ENCODE assay signal across 29 mouse cellular contexts in the genomic region with DNA sequence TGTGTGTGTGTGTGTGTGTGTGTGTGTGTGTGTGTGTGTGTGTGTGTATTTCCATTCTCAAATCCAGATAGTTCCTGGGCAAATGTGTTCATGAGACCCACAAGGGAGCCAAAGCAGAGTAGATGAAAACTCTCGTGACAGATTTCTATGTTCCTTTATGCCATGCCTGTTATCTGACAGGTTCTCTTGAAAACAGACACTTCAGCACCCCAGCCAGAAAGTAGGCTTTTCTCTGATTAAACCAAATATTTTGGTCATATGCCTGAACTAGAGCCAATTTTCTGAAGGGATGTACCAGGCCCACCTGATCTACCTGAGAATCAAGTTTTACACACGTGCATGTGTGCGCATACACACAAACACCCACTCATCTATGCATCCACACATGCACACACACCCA.
"Had no signal": no experiment of that assay in that cellular context is flagged by ENCODE, and none has a peak within 500 bp of the region (broad histone marks: within the 10 kb centered on the region; RNA-seq: fewer than 3 reads in every experiment).

No protein-coding gene starts in this region.

- DNase-seq: heart, postnatal 10 days; heart, postnatal 14 days; heart, postnatal 4 days; kidney, adult 11 months; kidney, adult 18-20 months; kidney, adult 2 months; kidney, adult 8-10 months; kidney, adult 9 months; kidney, postnatal 10 days; kidney, postnatal 14 days; kidney, postnatal 25 days; kidney, postnatal 36 days; kidney, postnatal 4 days; layer of hippocampus, adult 9-11 months; layer of hippocampus, postnatal 36 days had no signal

- H3K27me3 ChIP-seq: heart, embryonic 12.5 days; heart, embryonic 13.5 days; heart, embryonic 15.5 days; hindbrain, embryonic 12.5 days; hindbrain, embryonic 15.5 days; intestine, embryonic 15.5 days; kidney, embryonic 15.5 days had no signal

- H3K4me1 ChIP-seq: heart, embryonic 12.5 days; heart, embryonic 13.5 days; heart, embryonic 15.5 days; hindbrain, embryonic 10.5 days; hindbrain, embryonic 12.5 days; hindbrain, embryonic 13.5 days; hindbrain, embryonic 15.5 days; intestine, embryonic 15.5 days; kidney, embryonic 15.5 days had no signal

- H3K27ac ChIP-seq: heart, embryonic 13.5 days; heart, embryonic 15.5 days; hindbrain, embryonic 10.5 days; hindbrain, embryonic 12.5 days; hindbrain, embryonic 13.5 days; hindbrain, embryonic 14.5 days; hindbrain, embryonic 15.5 days; hindbrain, postnatal 0 days; intestine, embryonic 15.5 days; kidney, embryonic 15.5 days; kidney, postnatal 0 days; layer of hippocampus, adult 2 months; left cerebral cortex, adult 2 months had no signal

- H3K4me3 ChIP-seq: heart, embryonic 12.5 days; heart, embryonic 13.5 days; heart, embryonic 15.5 days; hindbrain, embryonic 10.5 days; hindbrain, embryonic 12.5 days; hindbrain, embryonic 13.5 days; hindbrain, embryonic 15.5 days; intestine, embryonic 15.5 days; kidney, embryonic 15.5 days; layer of hippocampus, adult 2 months; left cerebral cortex, adult 2 months had no signal

- H3K9ac ChIP-seq: heart, embryonic 12.5 days; heart, embryonic 13.5 days; heart, embryonic 15.5 days; hindbrain, embryonic 12.5 days; hindbrain, embryonic 13.5 days; hindbrain, embryonic 14.5 days; hindbrain, embryonic 15.5 days; intestine, embryonic 15.5 days; kidney, embryonic 15.5 days had no signal

- H3K9me3 ChIP-seq: heart, embryonic 12.5 days; heart, embryonic 13.5 days; heart, embryonic 15.5 days; hindbrain, embryonic 10.5 days; hindbrain, embryonic 12.5 days; hindbrain, embryonic 13.5 days; hindbrain, embryonic 15.5 days; intestine, embryonic 15.5 days; kidney, embryonic 15.5 days had no signal

- H3K36me3 ChIP-seq: heart, embryonic 12.5 days; heart, embryonic 13.5 days; heart, embryonic 15.5 days; hindbrain, embryonic 10.5 days; hindbrain, embryonic 12.5 days; hindbrain, embryonic 13.5 days; hindbrain, embryonic 15.5 days; intestine, embryonic 15.5 days; kidney, embryonic 15.5 days had no signal
